Mouse (Mus musculus): ENCODE data around the gene Brd2.

Brd2 gene

GRCm38 (mm10) chr17:34079002-34079401 is 43.4 kb downstream of the Brd2 start:
- no peak for DNase-seq

- no peak for DNase-seq
Measured at GRCm38 (mm10) chr17:34078148-34078547, 44.3 kb downstream of the Brd2 start.

- peak; percentile 46 to 74 for DNase-seq
Measured at GRCm38 (mm10) chr17:34077549-34077948, 44.9 kb downstream of the Brd2 start.

GRCm38 (mm10) chr17:34075271-34075670 is 47.2 kb downstream of the Brd2 start:
- peak; percentile 63 to 73 for DNase-seq

- no peak for DNase-seq
Measured at GRCm38 (mm10) chr17:34072091-34072490, 50.3 kb downstream of the Brd2 start.

GRCm38 (mm10) chr17:34068864-34069263 is 53.6 kb downstream of the Brd2 start:
- DNase-seq = peak in 1 of 2 experiments; percentile 14

Data from lung, adult 18-20 months (tissue).